Mouse (Mus musculus): ENCODE results near the gene Unc79. TPM values are rescaled to one million over a fixed set of nuclear protein-coding genes. Genes with fewer than 3 reads are reported as not detected.

The Unc79 gene
- polyA plus RNA-seq, 1 experiment from 2014 or later, result 0.28 TPM

DNA sequence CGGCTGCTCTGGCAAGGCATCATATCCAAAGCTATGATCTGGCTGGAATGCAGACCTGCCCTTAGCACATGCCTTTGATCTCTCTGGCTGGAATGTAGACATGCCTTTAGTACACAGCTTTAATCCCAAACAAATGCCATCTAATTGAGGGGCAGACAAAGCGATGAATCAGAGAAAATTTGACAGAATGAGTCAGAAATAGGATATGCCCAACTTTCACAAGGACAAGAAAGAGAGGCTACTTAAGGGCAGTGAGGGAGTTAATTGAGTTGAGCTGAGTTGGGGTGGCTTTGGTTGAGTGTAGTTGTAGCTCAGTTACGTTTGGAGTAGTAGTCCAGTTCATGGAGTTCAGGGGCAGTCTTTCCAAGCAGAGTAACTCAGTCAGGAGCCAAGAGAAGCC, 12.4 kb downstream of the Unc79 start:
- H3K4me1 ChIP-seq (replicated peaks), result no peaks in the 10 kb centered on the region
- no peaks in the 10 kb centered on the region for H3K9me3 ChIP-seq
- H3K4me3 ChIP-seq (replicated peaks), result no peak overlapping the region
- WGBS, result 43% methylated on average over 3 of the region's 3 CpGs
- no peak overlapping the region for H3K4me2 ChIP-seq (replicated peaks)
- H3K27me3 ChIP-seq (replicated peaks), result no peaks in the 10 kb centered on the region
- no peak overlapping the region for H3K9ac ChIP-seq
- H3K27ac ChIP-seq, result no peak overlapping the region
- ATAC-seq, result no peak
- no peaks in the 10 kb centered on the region for H3K36me3 ChIP-seq

DNA sequence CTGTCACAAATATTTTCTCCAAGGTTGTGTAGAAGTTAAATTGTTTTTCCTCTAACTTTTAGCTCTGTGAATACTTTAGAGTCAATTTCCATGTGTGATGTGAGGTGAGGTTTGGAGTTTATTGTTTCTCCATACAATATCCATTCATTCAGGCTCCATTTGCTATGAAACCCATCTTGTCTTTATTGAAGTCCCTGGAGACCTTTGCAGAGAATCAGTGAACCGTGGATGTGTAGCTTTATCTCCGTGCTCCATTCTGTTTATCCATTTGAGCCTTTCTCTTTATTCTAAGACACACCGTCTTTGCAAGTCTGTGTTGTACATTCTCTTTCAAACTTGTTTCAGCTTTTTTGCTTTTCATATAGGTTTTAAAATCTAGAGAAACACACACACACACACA, 15.8 kb downstream of the Unc79 start:
- H3K4me1 ChIP-seq (replicated peaks), result no peaks in the 10 kb centered on the region
- no peak for ATAC-seq
- H3K9ac ChIP-seq, result no peak overlapping the region
- H3K36me3 ChIP-seq, result no peaks in the 10 kb centered on the region
- H3K27me3 ChIP-seq (replicated peaks), result no peaks in the 10 kb centered on the region
- 78% methylated on average over 3 of the region's 3 CpGs for WGBS
- no peak overlapping the region for H3K27ac ChIP-seq
- no peak overlapping the region for H3K4me2 ChIP-seq (replicated peaks)
- no peaks in the 10 kb centered on the region for H3K9me3 ChIP-seq
- no peak overlapping the region for H3K4me3 ChIP-seq (replicated peaks)

DNA sequence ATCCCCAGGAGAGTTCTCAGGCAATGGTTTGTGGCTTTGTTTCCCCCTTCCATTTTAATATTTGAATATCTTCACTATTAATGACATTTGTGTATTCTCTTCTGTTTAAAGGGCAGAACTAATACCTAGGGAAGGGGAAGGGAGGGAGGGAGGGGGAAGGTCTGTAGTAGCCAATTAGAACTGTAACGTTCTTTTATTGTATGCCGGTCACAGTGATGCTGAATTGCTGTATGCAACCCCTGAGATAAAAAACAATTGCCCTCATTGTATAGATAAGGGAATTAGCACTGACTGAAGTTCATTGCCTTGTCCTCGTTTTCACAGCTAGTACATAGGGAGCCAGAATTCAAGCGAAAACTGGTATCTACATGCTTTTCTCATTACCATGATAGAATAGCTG, 31.9 kb downstream of the Unc79 start:
- no peak overlapping the region for H3K9ac ChIP-seq
- no peaks in the 10 kb centered on the region for H3K9me3 ChIP-seq
- H3K4me3 ChIP-seq (replicated peaks), result no peak overlapping the region
- H3K27ac ChIP-seq, result no peak overlapping the region
- no peaks in the 10 kb centered on the region for H3K36me3 ChIP-seq
- peak; percentile 94 for ATAC-seq
- no peaks in the 10 kb centered on the region for H3K4me1 ChIP-seq (replicated peaks)
- H3K27me3 ChIP-seq (replicated peaks), result no peaks in the 10 kb centered on the region
- WGBS, result 36% methylated on average over 4 of the region's 4 CpGs
- no peak overlapping the region for H3K4me2 ChIP-seq (replicated peaks)

DNA sequence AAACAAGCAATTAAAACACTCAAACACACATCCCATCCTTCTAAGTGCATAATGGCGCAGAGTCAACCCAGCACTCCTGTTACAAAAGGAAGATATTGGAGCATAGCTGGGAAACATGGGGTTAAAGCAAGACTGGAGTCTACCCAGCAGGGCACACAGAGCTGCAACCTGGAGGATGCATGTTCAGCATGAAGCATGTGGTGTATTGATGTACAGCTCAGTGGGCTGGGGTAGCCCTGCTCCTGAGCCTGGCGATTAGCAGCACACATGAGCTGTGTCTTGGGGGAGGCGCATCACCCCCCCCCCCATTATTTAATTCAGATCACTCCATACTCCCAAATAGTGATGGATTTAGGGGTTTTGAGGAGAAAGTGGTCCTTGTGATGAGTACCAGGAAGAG, 32.9 kb downstream of the Unc79 start:
- Histone ChIP-seq H3K4me2 (replicated peaks) (no peak overlapping the region), H3K4me3 (replicated peaks) (no peak overlapping the region), H3K27me3 (replicated peaks) (no peaks in the 10 kb centered on the region), H3K9ac (no peak overlapping the region), H3K4me1 (replicated peaks) (no peaks in the 10 kb centered on the region), H3K36me3 (no peaks in the 10 kb centered on the region), H3K9me3 (no peaks in the 10 kb centered on the region), H3K27ac (no peak overlapping the region)
- ATAC-seq, result no peak
- WGBS, result 92% methylated on average over 3 of the region's 3 CpGs

DNA sequence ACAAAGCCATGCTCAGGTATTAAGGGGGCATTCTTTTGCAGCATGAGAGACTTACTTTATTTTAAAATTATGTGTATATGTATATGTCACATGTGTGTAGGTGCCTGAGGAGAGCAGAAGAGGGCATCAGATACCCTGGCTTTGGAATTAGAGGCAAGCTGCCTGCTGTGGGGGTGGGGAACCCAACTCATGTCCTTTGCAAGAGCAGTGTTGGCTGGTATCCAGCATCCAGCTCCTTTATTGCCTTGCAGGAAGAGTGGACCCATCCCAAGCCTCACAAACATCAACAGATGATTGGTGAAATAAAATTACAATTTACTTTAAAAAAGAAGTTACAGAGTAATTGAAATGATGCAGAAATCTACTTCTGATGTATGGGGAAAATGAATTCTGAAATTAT, 36.7 kb downstream of the Unc79 start:
- H3K27ac ChIP-seq, result no peak overlapping the region
- no peaks in the 10 kb centered on the region for H3K4me1 ChIP-seq (replicated peaks)
- H3K4me3 ChIP-seq (replicated peaks), result no peak overlapping the region
- H3K36me3 ChIP-seq, result no peaks in the 10 kb centered on the region
- no peak overlapping the region for H3K9ac ChIP-seq
- no peaks in the 10 kb centered on the region for H3K9me3 ChIP-seq
- no peak for ATAC-seq
- H3K27me3 ChIP-seq (replicated peaks), result no peaks in the 10 kb centered on the region
- no peak overlapping the region for H3K4me2 ChIP-seq (replicated peaks)

DNA sequence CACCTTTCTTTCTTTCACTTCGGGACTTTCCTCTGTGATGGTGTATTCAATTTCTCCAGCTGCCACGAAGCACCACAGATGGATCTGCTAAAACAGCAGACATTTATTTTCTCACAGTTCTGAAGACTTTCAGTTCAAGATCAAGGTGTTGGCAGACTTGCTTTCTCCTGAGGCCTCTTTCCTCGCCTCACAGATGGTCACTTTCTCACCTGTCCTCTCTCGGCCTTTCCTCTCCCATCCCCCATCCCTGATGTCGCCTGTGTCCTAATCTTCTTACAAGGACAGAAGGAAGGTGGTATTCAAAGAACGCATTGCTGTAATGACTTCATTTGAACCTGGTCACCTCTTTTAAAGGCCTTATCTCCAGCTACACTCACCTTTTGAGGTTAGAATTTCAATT, 39.1 kb downstream of the Unc79 start:
- WGBS, result 69% methylated on average over 6 of the region's 6 CpGs
- no peak overlapping the region for H3K27ac ChIP-seq
- no peaks in the 10 kb centered on the region for H3K27me3 ChIP-seq (replicated peaks)
- no peak overlapping the region for H3K4me2 ChIP-seq (replicated peaks)
- H3K9ac ChIP-seq, result no peak overlapping the region
- no peak overlapping the region for H3K4me3 ChIP-seq (replicated peaks)
- no peak for ATAC-seq
- no peaks in the 10 kb centered on the region for H3K4me1 ChIP-seq (replicated peaks)
- no peaks in the 10 kb centered on the region for H3K9me3 ChIP-seq
- no peaks in the 10 kb centered on the region for H3K36me3 ChIP-seq

DNA sequence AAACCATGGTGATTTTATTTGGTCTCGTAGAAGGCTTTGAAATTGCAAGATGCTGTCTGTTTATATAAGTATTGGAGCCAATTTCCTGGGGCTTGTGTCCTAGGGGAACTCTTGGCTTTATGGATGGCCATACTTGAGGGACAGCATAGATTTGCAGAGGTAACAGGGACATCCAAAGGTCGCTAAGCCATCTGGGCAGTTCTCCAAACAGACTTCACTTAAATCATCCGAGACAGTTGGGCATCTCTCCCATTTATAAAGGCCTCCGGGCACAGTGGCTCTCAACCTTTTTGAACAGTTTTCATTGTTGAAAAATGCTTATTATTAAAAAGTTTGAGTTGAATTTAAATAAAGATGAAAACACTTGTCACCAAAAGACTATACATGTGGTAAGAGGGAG, 59.8 kb downstream of the Unc79 start:
- no peak overlapping the region for H3K4me2 ChIP-seq (replicated peaks)
- no peaks in the 10 kb centered on the region for H3K9me3 ChIP-seq
- no peaks in the 10 kb centered on the region for H3K4me1 ChIP-seq (replicated peaks)
- no peaks in the 10 kb centered on the region for H3K27me3 ChIP-seq (replicated peaks)
- H3K4me3 ChIP-seq (replicated peaks), result no peak overlapping the region
- WGBS, result 41% methylated on average over 4 of the region's 4 CpGs
- H3K9ac ChIP-seq, result no peak overlapping the region
- ATAC-seq, result no peak
- no peak overlapping the region for H3K27ac ChIP-seq
- H3K36me3 ChIP-seq, result no peaks in the 10 kb centered on the region

DNA sequence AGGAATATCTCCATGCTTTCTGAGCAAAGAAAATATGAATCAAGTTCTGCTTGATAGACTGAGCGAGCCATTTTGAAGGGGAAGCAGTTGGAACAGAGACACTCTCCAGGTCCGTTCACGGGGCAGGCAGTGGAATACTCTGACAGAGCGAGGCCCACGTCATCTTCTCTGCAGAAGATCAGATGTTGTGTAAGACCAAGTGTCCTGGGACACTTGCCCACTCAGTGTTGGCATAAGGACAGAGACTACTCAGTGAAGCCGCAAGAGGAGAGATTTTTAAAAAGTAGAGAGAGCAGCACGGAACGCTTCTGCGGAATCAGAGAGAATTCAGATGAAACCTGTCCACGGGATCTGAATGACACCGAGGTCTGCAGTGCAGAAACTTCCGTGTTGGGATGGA, 69.5 kb downstream of the Unc79 start:
- Histone ChIP-seq H3K27me3 (replicated peaks) (no peaks in the 10 kb centered on the region), H3K27ac (no peak overlapping the region), H3K9ac (no peak overlapping the region), H3K9me3 (no peaks in the 10 kb centered on the region), H3K36me3 (no peaks in the 10 kb centered on the region), H3K4me1 (replicated peaks) (no peaks in the 10 kb centered on the region), H3K4me3 (replicated peaks) (no peak overlapping the region), H3K4me2 (replicated peaks) (no peak overlapping the region)
- WGBS, result 89% methylated on average over 12 of the region's 12 CpGs
- ATAC-seq, result no peak

DNA sequence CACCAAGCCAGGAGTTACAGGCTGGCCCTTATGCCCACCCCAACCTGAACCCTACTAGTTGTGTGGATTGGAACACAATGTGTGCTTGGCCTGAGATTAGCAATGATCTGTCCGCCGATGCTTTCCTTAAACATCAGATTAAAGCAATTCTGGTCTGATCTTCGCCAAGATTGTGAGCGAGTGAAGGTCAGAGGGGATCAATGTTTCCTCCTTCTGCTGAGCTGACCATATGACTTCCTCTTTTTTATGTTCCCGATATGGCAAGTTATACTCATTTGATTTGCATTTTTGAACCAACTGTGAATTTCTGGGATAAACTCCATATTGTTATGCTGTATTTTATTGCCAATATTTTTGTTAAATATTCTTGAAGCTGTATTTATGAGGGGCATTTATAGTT, 88.0 kb downstream of the Unc79 start:
- Histone ChIP-seq H3K9ac (no peak overlapping the region), H3K27me3 (replicated peaks) (no peaks in the 10 kb centered on the region), H3K4me3 (replicated peaks) (no peak overlapping the region), H3K9me3 (no peaks in the 10 kb centered on the region), H3K4me1 (replicated peaks) (no peaks in the 10 kb centered on the region), H3K4me2 (replicated peaks) (no peak overlapping the region), H3K27ac (no peak overlapping the region), H3K36me3 (no peaks in the 10 kb centered on the region)
- ATAC-seq, result no peak
- WGBS, result 76% methylated on average over 5 of the region's 5 CpGs

DNA sequence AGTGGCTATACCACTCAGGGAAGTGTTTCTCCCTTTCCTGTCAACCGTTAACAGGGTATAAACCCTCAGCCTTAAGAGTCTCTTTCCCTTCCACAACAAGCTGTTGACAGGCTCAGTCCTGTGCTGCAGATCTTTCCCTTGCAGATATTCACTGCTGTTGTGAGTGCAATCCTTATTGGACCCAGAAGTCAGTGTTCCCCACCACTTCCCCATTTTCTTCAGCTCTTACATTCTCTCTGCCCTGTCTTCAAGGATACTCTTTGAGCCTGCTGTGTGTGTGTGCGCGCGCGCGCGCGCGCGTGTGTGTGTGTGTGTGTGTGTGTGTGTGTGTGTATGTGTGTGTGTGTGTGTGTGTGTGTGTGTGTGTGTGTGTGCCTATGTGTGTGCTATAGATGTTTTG, 90.7 kb downstream of the Unc79 start:
- no peak overlapping the region for H3K27ac ChIP-seq
- ATAC-seq, result no peak
- no peaks in the 10 kb centered on the region for H3K36me3 ChIP-seq
- no peak overlapping the region for H3K4me3 ChIP-seq (replicated peaks)
- no peak overlapping the region for H3K9ac ChIP-seq
- H3K4me1 ChIP-seq (replicated peaks), result no peaks in the 10 kb centered on the region
- H3K4me2 ChIP-seq (replicated peaks), result no peak overlapping the region
- H3K27me3 ChIP-seq (replicated peaks), result no peaks in the 10 kb centered on the region
- H3K9me3 ChIP-seq, result no peaks in the 10 kb centered on the region
- 86% methylated on average over 10 of the region's 10 CpGs for WGBS

DNA sequence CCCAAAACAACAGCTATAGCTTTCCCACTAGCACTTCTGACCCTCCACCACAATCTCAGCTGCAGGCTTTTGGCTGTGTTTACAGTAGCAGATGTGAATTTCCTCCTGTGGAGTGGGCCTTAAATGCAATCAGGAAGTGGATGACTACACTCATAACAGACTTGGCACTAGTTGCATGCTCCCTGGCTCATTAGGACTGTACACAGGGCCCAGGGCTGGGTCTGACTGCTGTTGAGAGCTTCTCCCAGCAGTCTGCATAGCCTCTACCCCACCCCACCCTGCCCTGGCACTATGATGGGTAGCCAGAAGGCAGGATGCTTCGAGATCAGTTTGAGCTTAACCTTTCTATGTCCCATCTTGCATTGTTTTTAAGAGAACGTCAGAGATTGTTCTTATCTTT, 91.5 kb downstream of the Unc79 start:
- no peak overlapping the region for H3K27ac ChIP-seq
- no peak overlapping the region for H3K4me2 ChIP-seq (replicated peaks)
- no peaks in the 10 kb centered on the region for H3K36me3 ChIP-seq
- H3K9ac ChIP-seq, result no peak overlapping the region
- no peaks in the 10 kb centered on the region for H3K9me3 ChIP-seq
- no peaks in the 10 kb centered on the region for H3K4me1 ChIP-seq (replicated peaks)
- ATAC-seq, result no peak
- H3K27me3 ChIP-seq (replicated peaks), result no peaks in the 10 kb centered on the region
- 76% methylated on average over 2 of the region's 2 CpGs for WGBS
- H3K4me3 ChIP-seq (replicated peaks), result no peak overlapping the region

DNA sequence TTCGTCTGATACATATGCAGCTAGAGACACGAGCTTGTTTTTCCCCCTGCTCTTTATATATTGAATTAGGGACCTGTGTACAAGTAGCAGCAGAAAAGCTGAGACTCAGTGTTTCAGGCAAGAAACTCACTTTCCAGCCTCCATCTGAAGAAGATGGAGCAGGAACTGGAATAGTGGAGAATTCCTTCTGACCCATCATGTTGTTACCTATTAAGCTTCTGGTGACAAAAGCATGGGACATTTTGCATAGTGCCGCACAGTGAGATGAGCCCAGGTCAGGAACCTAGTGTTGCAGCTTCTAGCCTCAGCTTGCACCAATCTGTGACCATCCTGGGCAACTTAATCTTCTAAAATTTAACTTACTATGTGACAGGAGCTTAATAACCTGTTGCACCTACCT, 92.7 kb downstream of the Unc79 start:
- Histone ChIP-seq H3K27ac (no peak overlapping the region), H3K4me2 (replicated peaks) (no peak overlapping the region), H3K27me3 (replicated peaks) (no peaks in the 10 kb centered on the region), H3K4me1 (replicated peaks) (no peaks in the 10 kb centered on the region), H3K9me3 (no peaks in the 10 kb centered on the region), H3K36me3 (no peaks in the 10 kb centered on the region), H3K4me3 (replicated peaks) (no peak overlapping the region), H3K9ac (no peak overlapping the region)
- no peak for ATAC-seq
- 91% methylated on average over 3 of the region's 3 CpGs for WGBS

DNA sequence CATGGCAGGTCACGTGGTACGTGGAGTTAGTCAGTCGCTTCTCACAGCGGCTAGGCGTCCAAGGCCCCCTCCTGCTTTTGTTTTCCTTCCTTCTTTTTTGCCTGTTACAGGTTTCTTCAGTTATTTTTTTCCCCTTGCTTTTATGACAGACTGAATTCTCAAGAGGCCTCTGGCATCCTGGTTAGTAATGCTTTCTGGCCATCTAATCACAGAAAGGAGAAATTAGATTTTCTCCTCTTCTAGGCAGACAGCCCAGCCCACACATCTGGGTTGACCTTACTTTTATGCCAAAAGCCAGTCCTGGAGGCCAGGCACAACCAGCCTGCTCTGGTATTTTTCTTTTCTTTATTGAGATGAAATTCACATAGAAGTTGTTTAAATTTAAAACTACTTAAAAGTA, 94.1 kb downstream of the Unc79 start:
- no peak overlapping the region for H3K4me3 ChIP-seq (replicated peaks)
- no peak for ATAC-seq
- H3K27ac ChIP-seq, result no peak overlapping the region
- H3K27me3 ChIP-seq (replicated peaks), result no peaks in the 10 kb centered on the region
- H3K4me2 ChIP-seq (replicated peaks), result no peak overlapping the region
- H3K4me1 ChIP-seq (replicated peaks), result no peaks in the 10 kb centered on the region
- H3K9ac ChIP-seq, result no peak overlapping the region
- no peaks in the 10 kb centered on the region for H3K36me3 ChIP-seq
- WGBS, result 94% methylated on average over 5 of the region's 5 CpGs
- no peaks in the 10 kb centered on the region for H3K9me3 ChIP-seq

DNA sequence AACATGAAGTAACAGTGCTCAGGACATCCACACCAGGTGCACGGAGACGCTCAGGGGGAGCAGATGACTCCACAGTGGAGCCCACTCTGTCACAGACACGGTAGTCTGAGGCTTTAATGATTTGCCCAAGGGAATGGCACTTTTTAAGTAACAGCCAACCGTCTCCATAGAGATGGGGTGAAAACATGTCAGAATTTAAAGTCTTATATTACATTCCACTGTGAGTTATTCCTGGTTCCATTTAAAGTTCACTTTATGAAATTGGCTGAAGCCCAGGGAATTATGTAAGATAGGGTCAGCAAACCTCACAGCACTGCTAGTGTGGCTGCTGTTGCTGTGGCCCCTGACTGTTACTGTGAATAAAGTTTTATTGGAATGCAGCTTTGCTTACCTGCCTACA, 95.8 kb downstream of the Unc79 start:
- Histone ChIP-seq H3K4me2 (replicated peaks) (no peak overlapping the region), H3K9me3 (no peaks in the 10 kb centered on the region), H3K4me3 (replicated peaks) (no peak overlapping the region), H3K27me3 (replicated peaks) (no peaks in the 10 kb centered on the region), H3K9ac (no peak overlapping the region), H3K4me1 (replicated peaks) (no peaks in the 10 kb centered on the region), H3K27ac (no peak overlapping the region), H3K36me3 (no peaks in the 10 kb centered on the region)
- 76% methylated on average over 4 of the region's 4 CpGs for WGBS
- no peak for ATAC-seq
